Mouse (Mus musculus): ENCODE results near the gene Cldn14. TPM values are rescaled to one million over a fixed set of nuclear protein-coding genes. Genes with fewer than 3 reads are reported as not detected.

The Cldn14 gene
- total RNA-seq, 2 experiments from 2014 or later, result not detected

DNA sequence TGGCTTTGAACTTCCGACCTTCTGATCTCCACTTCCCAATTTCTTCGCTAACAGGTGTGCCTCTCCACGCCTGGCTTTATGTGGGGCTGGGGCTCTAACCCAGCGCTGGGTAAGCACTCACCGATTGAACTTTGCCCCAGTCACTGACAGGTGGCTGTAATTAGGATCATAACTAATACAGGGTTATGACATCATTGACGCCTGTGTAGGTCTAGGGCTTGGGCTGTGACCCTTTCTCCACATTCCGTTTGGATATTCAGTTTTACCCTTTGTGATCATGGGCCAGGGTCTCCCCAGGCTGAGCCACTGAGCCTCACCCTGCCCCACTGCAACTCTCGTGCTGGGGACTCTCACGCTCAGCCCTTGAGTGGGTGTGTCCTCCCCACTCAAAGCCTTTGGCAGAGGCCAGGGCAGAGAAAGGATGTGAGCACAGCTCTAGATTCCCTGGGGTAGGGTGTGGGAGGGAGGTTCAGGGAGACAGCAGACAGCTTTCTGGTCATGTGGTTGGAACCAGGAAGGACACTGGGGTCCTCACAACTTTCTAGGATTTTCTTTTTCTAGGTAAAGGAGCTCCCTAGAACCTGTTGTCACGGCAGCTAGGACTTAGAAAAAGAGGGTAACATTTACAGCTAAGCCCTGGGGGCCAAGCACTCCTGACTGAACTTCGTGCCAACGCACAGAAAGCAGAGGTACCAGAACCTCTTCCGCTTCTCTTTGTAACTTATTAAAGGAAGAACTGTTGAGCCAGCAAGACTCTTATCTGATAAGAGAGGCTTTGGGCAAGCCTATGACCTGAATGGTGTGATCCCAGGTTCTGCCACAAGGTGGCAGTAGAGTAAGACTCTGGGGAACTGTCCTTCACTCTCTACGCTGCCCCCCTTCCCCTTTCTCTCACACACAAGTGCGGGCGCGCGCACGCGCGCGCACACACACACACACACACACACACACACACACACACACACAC is 90.6 kb downstream of the Cldn14 start:
- intact Hi-C loops (cut with DNase I), result no loop called here
- DNase-seq, result peak; percentile 76 to 87

GRCm38 (mm10) chr16:93915338-93915849 is 93.2 kb downstream of the Cldn14 start:
- intact Hi-C loops (cut with DNase I), result no loop called here
- DNase-seq, result peak in 1 of 2 experiments; percentile 40

DNA sequence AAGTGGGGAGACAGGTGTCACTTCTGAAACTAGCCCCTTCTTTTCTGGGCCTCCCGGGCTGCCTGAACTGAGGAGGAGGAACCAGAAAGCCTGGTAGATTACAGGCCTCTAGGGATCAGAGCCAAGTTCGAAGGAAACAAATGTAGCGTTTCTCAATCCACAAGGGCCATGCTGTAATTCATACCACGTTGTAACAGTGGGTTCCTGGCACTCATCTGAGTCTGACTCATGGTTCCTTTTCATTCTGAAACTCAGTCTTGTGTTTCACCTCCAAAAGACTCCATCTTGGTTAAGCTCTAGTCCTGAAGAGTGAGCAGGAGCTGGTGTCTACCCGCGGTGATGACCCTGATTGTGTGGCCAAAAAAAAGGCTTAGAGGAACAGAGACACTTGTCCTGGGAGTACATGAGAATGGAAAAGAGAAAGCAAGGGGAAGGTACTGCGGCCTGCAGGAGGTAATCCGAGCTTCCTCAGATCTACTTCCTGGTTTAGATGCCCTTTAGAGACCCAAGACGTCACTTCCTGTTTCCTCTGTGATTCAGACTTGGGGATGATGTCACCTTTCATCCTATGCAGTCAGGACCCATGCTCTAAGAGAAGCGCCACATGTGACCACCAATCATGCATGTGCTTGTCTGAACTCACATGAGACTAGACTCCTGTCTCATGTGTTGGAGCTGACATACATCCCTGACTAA is 94.6 kb downstream of the Cldn14 start:
- intact Hi-C loops (cut with DNase I), result no loop called here
- no peak for DNase-seq

- no peak for DNase-seq
- intact Hi-C loops (cut with DNase I), result no loop called here
These were observed 95.8 kb downstream of the Cldn14 start for GRCm38 (mm10) chr16:93912808-93913207.

DNA sequence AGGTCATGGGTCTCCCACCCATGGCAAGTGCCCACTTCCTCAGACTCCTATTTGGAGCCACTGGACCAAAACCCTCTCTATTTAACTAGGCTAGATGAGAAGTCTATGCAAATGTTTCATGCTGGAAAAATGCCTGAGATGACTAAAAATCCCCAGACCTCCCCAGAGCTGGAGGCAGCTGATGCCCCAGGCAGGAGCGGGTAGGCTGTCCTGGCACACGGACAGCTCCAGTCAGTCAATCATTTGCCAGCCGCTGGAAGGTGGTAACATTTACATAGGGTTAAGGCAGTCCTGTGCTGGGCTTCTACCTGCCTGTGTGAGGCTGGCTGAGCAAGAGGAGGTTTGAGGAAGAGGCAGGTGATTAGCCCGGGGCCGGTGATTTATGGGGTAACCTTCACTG is 96.5 kb downstream of the Cldn14 start:
- no peak for DNase-seq
- intact Hi-C loops (cut with DNase I), result no loop called here

DNA sequence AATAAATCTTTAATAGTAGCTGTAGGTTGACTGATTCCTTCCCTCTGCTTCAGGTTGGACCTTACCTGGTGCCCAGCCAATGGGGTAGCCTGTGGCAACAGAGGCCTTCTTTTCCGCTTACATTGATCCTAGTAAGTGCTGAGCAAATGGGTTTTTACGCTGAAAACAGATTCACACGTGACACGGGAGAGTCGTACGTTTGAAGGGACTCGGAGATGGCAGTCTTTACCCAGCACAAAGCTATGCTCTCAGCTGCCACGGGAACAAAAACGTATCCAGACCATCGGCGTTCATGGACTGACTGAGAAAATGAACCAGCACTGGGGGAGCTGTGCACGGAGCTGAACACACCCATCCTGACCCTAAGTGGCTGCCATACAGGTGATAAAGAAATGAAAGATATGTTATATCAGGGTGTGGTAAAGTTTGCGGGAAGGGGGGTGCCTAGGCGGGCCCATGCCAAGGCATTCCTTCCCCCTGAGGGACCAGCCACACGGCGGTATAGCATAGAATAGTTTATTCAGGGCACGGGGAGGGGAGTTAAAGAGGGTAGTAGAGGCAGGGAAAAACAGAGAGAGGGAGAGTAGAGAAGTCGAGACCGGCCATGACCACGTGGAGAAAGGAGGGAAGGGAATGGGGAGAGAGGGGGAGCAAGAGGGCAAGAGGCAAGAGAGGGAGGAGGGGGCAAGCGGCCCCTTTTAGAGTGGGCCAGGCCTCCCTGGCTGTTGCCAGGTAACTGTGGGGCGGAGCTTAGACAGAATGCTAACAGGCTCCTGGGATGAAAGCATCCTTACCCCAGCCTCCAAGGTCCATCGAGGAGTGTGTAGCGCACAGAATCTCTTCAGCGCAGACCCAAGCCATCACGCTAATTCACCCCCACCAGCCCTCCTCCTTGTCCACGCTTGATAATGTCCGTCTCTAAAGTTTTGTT is 97.6 kb downstream of the Cldn14 start:
- no peak for DNase-seq
- intact Hi-C loops (cut with DNase I), result no loop called here

- no peak for DNase-seq
- intact Hi-C loops (cut with DNase I), result no loop called here
These were observed 98.7 kb downstream of the Cldn14 start for GRCm38 (mm10) chr16:93909936-93910335.

- DNase-seq, result no peak
- intact Hi-C loops (cut with DNase I), result no loop called here
These were observed 100.4 kb downstream of the Cldn14 start for GRCm38 (mm10) chr16:93908196-93908595.

DNA sequence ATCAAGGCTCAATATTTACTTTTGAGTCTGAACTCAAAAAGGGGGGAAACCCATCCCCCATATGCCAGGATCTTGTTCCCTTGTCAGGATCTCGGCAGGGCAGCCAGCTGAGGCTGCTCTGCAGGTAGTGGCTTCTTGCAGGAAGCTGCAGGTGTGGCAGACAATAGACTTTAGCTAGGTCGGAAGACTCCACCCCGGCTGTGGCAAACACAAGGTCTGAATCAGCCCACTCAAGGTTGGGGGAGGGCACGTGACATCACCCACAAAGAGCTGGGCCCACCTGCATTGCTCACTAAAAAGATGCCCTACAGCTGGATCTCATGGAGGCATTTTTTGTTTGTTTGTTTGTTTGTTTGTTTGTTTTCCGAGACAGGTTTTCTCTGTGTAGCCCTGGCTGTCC is 100.9 kb downstream of the Cldn14 start:
- intact Hi-C loops (cut with DNase I), result no loop called here
- DNase-seq, result no peak

DNA sequence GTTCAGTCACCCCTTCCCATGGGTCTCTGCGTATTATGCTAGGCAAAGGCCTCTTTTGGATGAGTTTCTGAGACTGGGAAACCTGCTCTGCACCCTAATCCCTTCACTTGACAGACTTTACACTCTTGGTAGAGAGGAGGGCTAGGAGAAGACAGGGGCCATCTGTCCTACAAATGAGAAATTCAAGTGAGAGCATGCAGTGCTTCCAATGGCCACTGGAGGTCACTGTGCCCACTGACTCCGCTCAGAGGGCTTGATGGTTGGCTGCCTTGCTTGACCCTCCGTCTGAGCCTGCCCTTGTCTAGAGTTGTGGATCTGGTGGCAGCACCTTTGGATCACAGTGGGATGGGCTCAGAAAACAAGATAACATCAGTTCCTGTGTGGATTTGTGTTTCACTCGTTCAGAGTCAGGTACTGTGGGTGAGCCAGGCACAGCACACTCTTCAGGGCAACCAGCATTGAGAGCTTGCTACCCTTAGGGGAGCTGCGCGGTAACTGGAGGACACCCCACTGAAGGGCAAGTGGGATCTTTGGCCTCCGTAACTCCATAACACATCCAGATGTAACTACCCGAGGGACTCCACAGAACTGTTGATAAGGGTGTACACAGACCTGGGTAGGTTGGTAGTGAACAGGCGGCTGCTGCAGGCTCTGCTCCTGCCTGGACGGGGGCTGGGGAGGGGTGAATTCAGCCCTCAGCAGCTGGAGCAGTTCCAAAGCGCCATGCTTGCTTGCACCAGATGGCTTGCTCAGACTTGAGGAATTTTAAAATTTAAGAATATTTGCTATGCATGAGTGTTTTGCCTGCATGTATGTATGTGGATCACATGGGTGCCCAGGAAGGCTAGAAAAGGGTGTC is 102.3 kb downstream of the Cldn14 start:
- intact Hi-C loops (cut with DNase I), result no loop called here
- peak; percentile 48 to 71 for DNase-seq

DNA sequence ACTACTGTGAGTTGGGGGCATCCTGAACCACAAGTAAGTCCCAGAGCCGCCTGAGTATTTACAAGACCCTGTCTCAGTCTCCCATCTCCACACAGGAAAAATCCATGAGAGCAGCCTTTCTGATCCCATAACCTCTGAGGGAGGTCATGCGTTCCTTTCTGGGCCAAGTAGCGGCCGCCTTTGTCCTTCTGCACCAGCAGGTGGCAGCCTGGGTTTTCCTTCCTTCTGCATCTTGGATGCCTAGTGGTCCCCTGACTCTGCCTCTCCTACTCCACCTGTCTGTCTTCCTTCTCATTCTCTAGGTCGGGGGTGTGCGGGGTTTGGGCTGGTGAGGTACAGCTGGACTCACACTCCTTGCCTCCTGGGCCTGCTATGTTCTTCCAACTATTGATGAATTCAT is 105.6 kb downstream of the Cldn14 start:
- no peak for DNase-seq
- intact Hi-C loops (cut with DNase I), result no loop called here

DNA sequence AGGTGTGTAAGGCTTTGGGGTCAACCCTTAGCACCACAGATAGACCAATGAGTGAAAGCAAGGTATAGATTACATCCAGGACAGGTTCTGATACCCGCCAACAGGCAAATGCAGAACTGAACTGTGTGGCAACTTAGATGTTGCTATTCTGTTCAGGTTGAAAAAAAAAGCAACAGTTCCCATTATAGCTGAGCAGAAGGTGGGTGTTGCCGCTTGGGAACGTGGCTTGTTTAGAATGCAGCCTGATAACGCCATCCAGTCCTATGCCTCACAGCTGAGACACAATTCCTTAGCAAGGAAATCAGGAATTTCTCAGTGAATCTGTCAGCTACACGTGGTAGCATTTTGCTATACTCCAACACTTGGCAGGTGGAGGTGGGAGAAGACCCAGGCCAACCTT is 115.4 kb downstream of the Cldn14 start:
- intact Hi-C loops (cut with DNase I), result no loop called here
- DNase-seq, result no peak

- DNase-seq, result no peak
- intact Hi-C loops (cut with DNase I), result no loop called here
These were observed 117.6 kb downstream of the Cldn14 start for GRCm38 (mm10) chr16:93890948-93891604.

DNA sequence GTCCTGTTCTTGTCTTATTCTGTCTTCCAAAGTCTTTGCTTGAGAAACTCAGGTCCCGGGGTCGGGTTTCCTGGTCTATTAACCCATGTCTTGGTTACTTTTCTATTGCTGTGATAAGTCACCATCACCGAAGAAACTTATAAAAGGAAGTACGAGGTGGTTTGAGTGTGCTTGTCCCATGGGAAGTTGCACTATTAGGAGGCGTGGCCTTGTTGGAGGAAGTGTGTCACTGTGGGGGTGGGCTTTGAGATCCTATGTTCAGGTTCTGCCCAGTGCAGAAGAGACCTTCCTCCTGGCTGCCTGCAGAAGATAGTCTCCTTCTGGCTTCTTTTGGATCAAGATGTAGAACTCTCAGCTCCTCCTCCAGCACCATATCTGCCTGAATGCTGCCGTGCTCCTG is 120.2 kb downstream of the Cldn14 start:
- no peak for DNase-seq

DNA sequence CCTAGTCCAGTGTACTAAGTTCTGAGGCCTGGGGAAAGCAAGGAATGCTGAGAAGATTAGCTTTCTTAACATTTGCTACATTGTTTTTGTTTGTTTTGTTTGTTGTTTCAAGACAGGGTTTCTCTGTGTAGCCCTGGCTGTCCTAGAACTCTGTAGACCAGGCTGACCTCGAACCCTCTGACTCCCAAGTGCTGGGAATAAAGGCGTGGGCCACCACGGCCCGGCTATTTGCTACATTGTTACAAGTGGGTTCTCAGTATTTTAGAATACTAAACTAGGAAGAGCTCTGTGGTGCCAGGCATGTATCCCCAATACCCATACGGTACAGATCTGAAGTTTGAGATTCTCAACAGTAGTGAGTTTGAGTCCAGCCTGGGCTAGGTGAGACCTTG is 123.9 kb downstream of the Cldn14 start:
- no peak for DNase-seq
- intact Hi-C loops (cut with DNase I), result no loop called here

More for the DNA sequence above, 120.2 kb downstream of the Cldn14 start:
- intact Hi-C loops (cut with DNase I), result no loop called here

DNA sequence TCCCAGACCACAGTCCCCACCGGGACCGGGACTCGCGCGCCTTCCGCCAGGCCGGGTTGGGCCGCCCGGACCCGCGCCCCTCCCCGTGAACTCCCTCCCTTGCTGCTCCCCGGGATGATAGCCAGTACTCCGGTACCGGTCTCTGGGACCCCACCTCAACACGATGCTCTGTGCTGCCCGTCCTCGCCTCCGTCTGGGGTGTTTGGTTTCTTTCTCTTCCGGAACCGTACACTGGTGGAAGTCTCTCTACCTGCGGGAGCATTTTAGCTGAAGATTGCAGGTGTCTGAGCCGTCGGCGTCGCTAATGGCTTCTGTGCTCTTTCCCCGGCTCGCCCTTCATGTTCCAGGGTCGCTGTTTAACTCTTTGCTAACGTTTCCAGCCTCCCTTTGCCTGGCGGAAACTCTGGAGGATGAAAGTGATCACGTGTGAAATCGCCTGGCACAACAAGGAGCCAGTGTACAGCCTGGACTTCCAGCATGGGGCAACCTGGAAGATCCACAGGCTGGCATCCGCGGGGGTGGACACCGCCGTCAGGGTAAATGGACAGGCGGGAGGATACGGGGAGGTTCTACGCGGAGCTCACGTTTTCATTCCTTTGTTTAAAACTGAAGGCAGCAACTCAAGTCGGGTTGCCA is 124.4 kb downstream of the Cldn14 start:
- peak in 1 of 2 experiments; percentile 3 for DNase-seq
- intact Hi-C loops (cut with DNase I), result no loop called here

DNA sequence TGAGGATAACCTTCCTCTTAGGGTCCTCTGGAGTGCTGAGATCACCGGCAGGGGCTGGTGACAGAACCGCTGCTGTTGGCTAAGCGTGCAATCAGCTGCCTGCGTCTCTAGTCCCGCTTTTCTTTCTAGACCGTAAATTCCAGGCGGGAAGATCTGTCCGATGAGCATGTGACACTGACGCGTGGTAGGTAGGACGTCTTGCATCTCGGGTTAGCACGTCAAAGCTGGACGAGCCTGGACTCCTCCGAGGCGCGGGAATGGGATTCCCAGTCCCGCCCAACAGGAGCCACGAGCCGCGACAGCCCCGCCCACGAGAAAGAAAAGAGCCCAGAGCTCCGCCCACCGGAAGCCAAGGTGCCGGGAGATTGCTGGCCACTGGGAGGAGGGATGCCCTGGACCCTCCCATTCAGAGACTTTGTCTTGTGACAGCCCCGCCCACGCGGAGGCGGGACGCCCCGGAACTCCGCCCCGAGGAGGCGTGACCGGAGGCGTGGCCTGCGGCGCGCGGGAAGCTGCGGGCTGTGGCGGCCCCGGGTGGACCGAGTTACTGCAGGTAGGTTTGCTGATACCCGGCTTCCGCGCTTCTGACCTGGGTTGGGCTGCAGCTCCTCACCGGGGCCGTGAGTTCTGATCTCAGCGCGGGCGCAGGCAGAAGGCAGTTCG is 125.1 kb downstream of the Cldn14 start, which contains the start of gene Chaf1b:
TSS of gene Chaf1b (plus strand) at position 479 of the 663 bp plus-strand sequence.
- DNase-seq, result peak; percentile 96 to 99
- intact Hi-C loops (cut with DNase I), result no loop called here

All from heart, postnatal 36 days (tissue).